Mouse (Mus musculus) stomach, postnatal 0 days (tissue): ENCODE results near the gene Gimap5. TPM values are rescaled to one million over a fixed set of nuclear protein-coding genes. Genes with fewer than 3 reads are reported as not detected.

Experiments
- ATAC-seq: fragments of 200-750 bp; cut with Nextera tagmentation; 2 replicates; pipeline ENCODE4 v1.8.0; 2017; ENCODE audit not compliant: low FRiP score, low TSS enrichment
- DNase-seq: peaks from one replicate; pipeline ENCODE4 v3.0.0-alpha.2; 2016; ENCODE audit warnings: low spot score
- H3K27ac ChIP-seq: fragments of 300-500 bp; sonication (generic); replicated peaks from 2 replicates; pipeline ENCODE4 v1.5.1; 2014; ENCODE audit warnings: mild to moderate bottlenecking, control low read depth
- H3K27me3 ChIP-seq: fragments of 300-500 bp; sonication (generic); 2 replicates; pipeline ENCODE4 v1.6.1; 2014; ENCODE audit warnings: low read length; ENCODE audit not compliant: control insufficient read depth, insufficient read depth
- H3K36me3 ChIP-seq: fragments of 300-500 bp; sonication (generic); 2 replicates; pipeline ENCODE4 v1.6.1; 2014; ENCODE audit warnings: low read length, mixed read lengths; ENCODE audit not compliant: control insufficient read depth, insufficient read depth
- H3K4me1 ChIP-seq: fragments of 300-500 bp; sonication (generic); replicated peaks from 2 replicates; pipeline ENCODE4 v1.6.1; 2014; ENCODE audit warnings: antibody characterized with exemption; ENCODE audit not compliant: control insufficient read depth, insufficient read depth
- H3K4me2 ChIP-seq: fragments of 300-500 bp; sonication (generic); replicated peaks from 2 replicates; pipeline ENCODE4 v1.6.1; 2014; ENCODE audit warnings: low read depth, mild to moderate bottlenecking, control low read depth, moderate library complexity
- H3K4me3 ChIP-seq: fragments of 300-500 bp; sonication (generic); 2 replicates; pipeline ENCODE4 v1.5.1; 2014; ENCODE audit warnings: low read depth, low read length, control low read depth
- H3K9ac ChIP-seq: fragments of 300-500 bp; sonication (generic); 2 replicates; pipeline ENCODE4 v1.6.1; 2014; ENCODE audit warnings: mild to moderate bottlenecking, low read length, control low read depth, mixed read lengths
- H3K9me3 ChIP-seq: fragments of 300-500 bp; sonication (generic); 2 replicates; pipeline ENCODE4 v1.6.1; 2016; ENCODE audit warnings: low read length; ENCODE audit not compliant: control insufficient read depth
- CTCF ChIP-seq: IDR thresholded peaks from 2 replicates; pipeline ENCODE4 v1.5.1; 2016; ENCODE audit warnings: antibody characterized with exemption, low read depth, mild to moderate bottlenecking, moderate library complexity
- EP300 ChIP-seq: optimal IDR thresholded peaks from 2 replicates; pipeline ENCODE3; 2016; ENCODE audit warnings: antibody characterized with exemption
- WGBS: fragments of 180-500 bp; shearing (Covaris S2); extraction: QIAGEN DNeasy Blood & Tissue Kit; methylation state at CpG from one replicate; pipeline ENCODE4 v1.1.7; 2014; 5-methylcytosine and 5-hydroxymethylcytosine counted together
- polyA plus RNA-seq: library from polyadenylated mRNA; unstranded; fragments of >200 nt; fragmentation: Nextera tagmentation; extraction: Ambion mirVana; gene quantifications from 2 replicates; pipeline ENCODE4 v1.2.1, GENCODE M21; 2015

Gene Gimap5
- polyA plus RNA-seq, 1 experiment from 2014 or later, result 6.1 TPM

DNA sequence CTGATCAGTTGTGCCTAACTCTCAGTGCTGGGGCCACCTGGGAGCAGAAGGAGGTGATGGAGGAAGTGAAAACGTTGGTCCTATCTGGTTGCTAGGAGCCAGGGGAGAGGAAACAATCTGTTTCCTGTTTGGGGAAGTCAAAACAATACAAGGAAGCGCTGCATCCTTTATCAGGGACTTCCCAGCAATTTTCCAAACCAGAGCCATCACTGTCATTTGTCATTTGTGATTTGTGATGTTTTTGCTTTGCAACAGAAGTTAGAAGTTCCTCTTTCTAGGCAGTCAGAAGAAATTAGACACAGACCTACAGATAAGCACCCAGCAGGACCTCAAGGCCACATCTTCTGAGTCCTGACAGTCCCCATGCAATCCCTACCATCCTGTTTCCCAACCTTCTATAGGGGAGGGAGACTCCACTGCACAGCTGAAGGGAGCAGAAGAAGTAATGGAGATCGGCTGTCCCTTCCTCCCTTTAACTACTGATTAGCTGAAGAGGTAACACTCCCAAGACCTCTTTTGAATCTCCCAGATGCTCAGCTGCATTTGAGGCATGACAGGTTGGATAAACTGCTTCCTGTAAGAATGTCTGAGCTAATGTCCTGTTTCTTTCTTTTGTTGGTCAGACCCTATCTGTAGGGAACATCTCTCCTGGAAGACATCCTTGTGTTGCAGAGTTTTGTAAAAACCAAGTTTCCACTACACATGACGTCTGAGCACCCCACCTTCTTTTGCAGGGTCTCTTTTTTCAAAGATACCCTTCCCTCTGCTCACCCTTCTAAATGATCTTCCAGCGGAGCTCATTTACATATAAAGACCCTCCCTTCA, 45.5 kb upstream of the Gimap5 start:
- Histone ChIP-seq H3K4me1 (no peaks in the 10 kb centered on the region), H3K9ac (no peak overlapping the region), H3K9me3 (no peaks in the 10 kb centered on the region), H3K36me3 (no peaks in the 10 kb centered on the region), H3K4me3 (no peak overlapping the region), H3K4me2 (no peak overlapping the region), H3K27me3 (no peaks in the 10 kb centered on the region), H3K27ac (peak overlapping the region; percentile 20; the same call in 1 of the 2 replicates)
- ATAC-seq, result no peak
- no peak for DNase-seq
- TF ChIP-seq EP300 (peak; percentile 77), CTCF (no peak)
- WGBS, result 44% methylated on average over 5 of the region's 5 CpGs

DNA sequence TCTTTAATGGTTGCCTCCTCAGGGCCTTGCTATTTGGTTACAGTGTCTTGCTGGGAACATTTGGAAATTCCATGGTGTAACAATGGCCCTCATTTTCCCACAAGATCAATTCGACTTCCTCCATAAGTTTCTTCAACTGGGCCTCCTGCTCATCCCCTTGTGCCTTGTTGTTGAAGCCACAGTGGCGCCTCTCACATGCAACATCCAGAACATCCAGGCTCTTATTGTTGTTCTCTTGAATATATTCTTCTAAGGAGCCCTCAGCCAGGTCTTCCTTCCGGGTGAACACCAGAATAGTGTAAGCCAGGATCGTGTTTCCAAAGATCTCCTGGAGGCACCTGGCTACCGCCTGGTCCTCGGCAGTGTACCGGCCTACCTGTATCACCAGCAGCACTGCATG, 43.9 kb upstream of the Gimap5 start:
- Histone ChIP-seq H3K27me3 (no peaks in the 10 kb centered on the region), H3K4me3 (no peak overlapping the region), H3K36me3 (no peaks in the 10 kb centered on the region), H3K4me2 (no peak overlapping the region), H3K4me1 (no peaks in the 10 kb centered on the region), H3K27ac (no peak overlapping the region), H3K9me3 (no peaks in the 10 kb centered on the region), H3K9ac (no peak overlapping the region)
- TF ChIP-seq CTCF (no peak), EP300 (no peak)
- DNase-seq (no peak), ATAC-seq (no peak)
- WGBS, result 84% methylated on average over 7 of the region's 7 CpGs

DNA sequence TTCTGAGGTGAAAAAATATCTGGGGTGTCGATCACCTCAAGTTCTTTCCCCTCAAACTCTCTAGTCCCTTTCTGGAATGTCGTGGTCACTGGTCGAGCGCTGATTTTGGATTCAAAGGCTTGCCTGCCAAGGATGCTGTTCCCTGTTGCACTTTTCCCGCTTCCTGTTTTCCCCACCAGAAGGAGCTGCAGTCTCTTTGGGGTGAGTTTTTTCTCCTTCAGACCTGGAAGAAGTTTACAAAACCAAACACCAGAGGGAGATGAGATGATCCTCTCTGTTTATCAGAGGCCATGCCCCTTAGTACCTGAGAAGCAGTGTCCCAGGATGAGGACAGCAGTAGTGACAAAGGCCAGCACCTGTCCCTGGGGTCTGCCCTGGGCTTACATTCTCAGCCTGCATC, 43.4 kb upstream of the Gimap5 start:
- Histone ChIP-seq H3K27ac (no peak overlapping the region), H3K9me3 (no peaks in the 10 kb centered on the region), H3K4me3 (no peak overlapping the region), H3K36me3 (no peaks in the 10 kb centered on the region), H3K27me3 (no peaks in the 10 kb centered on the region), H3K9ac (no peak overlapping the region), H3K4me1 (no peaks in the 10 kb centered on the region), H3K4me2 (no peak overlapping the region)
- TF ChIP-seq EP300 (no peak), CTCF (peak; percentile 52)
- 73% methylated on average over 5 of the region's 5 CpGs for WGBS
- ATAC-seq (no peak), DNase-seq (no peak)

DNA sequence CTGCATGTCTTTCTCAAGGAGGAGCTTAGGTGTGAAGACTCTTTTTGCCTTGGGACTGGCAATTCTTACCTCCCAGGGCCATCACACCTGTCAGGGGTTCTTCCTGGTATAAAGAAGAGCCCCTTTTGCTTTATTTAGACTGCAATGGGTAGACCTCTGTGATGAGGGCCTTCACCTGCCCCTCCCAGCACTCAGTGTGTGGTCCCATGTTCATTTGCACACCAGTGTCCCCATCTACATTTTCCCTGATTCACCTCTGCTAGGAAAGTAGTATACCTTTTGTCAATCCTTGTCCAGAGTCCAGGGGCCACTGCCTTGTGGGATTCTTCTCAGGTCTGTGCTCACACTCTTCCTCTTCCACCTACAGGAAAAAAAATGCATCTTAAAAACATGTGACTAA, 41.9 kb upstream of the Gimap5 start:
- no peaks in the 10 kb centered on the region for H3K9me3 ChIP-seq
- no peak overlapping the region for H3K9ac ChIP-seq
- TF ChIP-seq CTCF, result no peak
- TF ChIP-seq EP300, result no peak
- H3K4me2 ChIP-seq, result no peak overlapping the region
- H3K27ac ChIP-seq, result no peak overlapping the region
- DNase-seq (no peak), ATAC-seq (no peak)
- H3K4me1 ChIP-seq, result no peaks in the 10 kb centered on the region
- H3K36me3 ChIP-seq, result no peaks in the 10 kb centered on the region
- no peaks in the 10 kb centered on the region for H3K27me3 ChIP-seq
- H3K4me3 ChIP-seq, result no peak overlapping the region

DNA sequence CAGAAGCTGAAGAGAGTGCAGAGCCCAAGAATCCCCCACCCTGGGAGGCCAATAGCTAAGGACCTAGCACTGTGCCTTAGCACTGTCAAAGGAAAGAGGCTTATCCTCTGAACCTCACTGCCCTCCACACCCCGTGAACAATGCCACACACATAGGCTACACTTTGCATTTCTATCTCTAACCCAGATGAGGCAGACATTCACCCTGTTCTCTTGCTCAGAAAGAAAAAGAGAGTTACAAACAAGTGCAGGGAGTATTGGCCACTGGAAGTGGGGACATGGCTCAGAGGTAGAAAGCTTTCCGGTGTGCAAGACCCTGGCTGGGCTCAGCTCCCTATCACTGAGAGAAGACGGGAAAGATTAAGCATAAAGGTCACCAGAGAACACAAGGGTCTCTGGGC, 39.9 kb upstream of the Gimap5 start:
- Histone ChIP-seq H3K9me3 (no peaks in the 10 kb centered on the region), H3K4me3 (no peak overlapping the region), H3K9ac (no peak overlapping the region), H3K27me3 (no peaks in the 10 kb centered on the region), H3K4me1 (no peaks in the 10 kb centered on the region), H3K36me3 (no peaks in the 10 kb centered on the region), H3K27ac (0 out of 2 replicates have a peak overlapping the region, but pooled peaks have one; percentile 13), H3K4me2 (no peak overlapping the region; the same call in 1 of the 2 replicates)
- ATAC-seq (no peak), DNase-seq (no peak)
- WGBS, result 51% methylated on average over 3 of the region's 3 CpGs
- TF ChIP-seq CTCF, result no peak
- TF ChIP-seq EP300, result no peak

DNA sequence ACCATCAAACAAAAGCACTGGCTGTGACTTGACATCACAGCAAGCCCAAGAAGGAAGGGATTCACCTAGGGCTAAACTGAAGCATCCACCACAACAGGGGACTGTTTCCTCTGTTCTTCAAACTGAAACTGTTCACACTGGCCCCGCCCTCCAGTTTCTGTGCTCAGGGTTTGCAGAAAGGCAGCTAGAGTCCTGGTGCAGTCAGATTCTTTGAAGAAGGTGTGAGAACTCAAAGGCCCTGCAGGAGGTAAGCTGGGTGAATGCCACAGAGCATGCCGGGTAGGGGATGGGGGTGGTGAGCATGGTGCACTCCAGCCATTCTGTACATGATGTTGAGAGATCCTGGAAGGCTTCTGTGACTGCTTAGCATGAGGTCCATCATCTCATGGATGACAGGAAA, 27.5 kb upstream of the Gimap5 start, which contains the start of the genes Gm28053 and Gimap7:
Gm28053 (plus strand) TSS at position 153 of the 400 bp plus-strand sequence.
Gimap7 (plus strand) TSS at position 167 of the 400 bp plus-strand sequence.
- no peak for DNase-seq
- WGBS, result 54% methylated on average over 2 of the region's 2 CpGs
- H3K36me3 ChIP-seq, result no peaks in the 10 kb centered on the region
- H3K4me3 ChIP-seq, result no peak within 1 kb of the TSS
- H3K27ac ChIP-seq, result no peak within 1 kb of the TSS
- no peaks in the 10 kb centered on the region for H3K4me1 ChIP-seq
- no peak for ATAC-seq
- TF ChIP-seq EP300 (no peak), CTCF (no peak)
- no peaks in the 10 kb centered on the region for H3K9me3 ChIP-seq
- H3K27me3 ChIP-seq, result no peaks in the 10 kb centered on the region
- no peak within 1 kb of the TSS for H3K4me2 ChIP-seq
- H3K9ac ChIP-seq, result no peak within 1 kb of the TSS
